Mouse (Mus musculus) E14TG2a.4 (cell line): ENCODE results near the gene Fhod1.

ENCODE experiments used
- CTCF ChIP-seq: conservative IDR thresholded peaks from 2 replicates; pipeline ENCODE4 v1.5.1; 2014; ENCODE audit warnings: low read length
- POU5F1 ChIP-seq: IDR thresholded peaks from 2 replicates; pipeline ENCODE4 v1.6.1; 2014; ENCODE audit warnings: low read length, borderline replicate concordance

- TF ChIP-seq CTCF: no peak
- no peak for TF ChIP-seq POU5F1
Measured at GRCm38 (mm10) chr8:105348450-105349095, 820 bp upstream of the Fhod1 start, which contains the start of gene Slc9a5.
